Mouse (Mus musculus): ENCODE results near the gene Accsl.

Accsl gene

DNA sequence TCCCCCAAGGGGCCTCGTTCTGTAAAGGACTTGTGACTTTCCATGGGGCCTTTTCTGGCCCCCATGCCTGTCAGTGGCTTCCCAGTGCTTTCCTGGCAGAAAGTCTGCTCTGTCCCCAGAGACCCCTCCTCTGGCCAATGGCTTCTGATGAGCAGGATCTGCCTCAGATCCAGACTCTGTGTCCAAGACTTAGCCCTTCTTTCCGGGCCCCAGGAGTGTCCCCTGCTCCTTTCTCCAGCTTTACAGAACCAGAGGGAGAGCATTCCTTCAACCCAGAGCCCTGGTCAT lies 5.2 kb upstream of the Accsl start:
- DNase-seq = no peak

- DNase-seq = no peak
Observed at GRCm38 (mm10) chr2:93873449-93874226, 4.7 kb upstream of the Accsl start.

DNA sequence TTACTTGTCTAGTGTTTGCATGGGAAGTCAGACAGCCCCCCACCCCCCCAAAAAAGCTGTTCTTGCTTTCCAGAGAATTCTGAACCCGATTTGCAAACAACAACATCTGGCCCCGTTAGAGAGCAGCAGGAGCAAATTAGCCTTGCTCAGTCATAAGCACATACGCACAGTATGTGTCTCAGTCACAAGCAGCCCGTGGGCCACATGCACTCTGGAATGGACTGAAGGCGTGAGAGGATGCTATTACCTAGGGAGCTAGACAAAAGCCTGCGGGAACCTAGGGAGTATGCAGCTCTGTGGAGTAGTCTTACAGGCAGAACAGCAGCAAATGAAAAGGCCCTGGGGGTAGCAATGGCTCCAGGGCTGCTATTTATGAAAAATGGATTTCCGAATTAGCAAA lies 3.3 kb upstream of the Accsl start:
- no peak for DNase-seq

- no peak for DNase-seq
Observed at GRCm38 (mm10) chr2:93871411-93871925, 2.5 kb upstream of the Accsl start.

GRCm38 (mm10) chr2:93870842-93871241 lies 1.9 kb upstream of the Accsl start:
- peak; percentile 65 for DNase-seq

DNA sequence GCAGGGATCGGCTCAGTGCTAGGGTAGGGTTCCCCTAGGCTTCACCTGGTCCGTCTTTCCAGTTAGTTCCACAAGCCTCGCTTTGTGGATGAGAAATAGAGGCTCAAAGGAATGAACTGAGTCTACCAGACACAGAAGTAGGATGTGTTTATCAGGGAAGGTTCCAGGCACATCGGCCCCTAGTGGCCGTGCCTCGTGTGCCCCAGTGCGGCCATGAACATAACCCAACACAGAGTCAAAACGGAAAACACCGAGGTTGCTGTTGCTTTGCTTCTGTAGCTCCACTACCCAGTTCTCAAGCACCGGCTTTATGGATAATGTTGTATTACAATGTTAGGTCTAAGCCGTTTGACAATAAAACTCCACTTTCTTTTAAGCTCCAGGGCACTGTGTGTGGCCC lies 391 bp downstream of the Accsl start:
- DNase-seq = no peak

- no peak for DNase-seq
Observed at GRCm38 (mm10) chr2:93863229-93863628, 5.7 kb downstream of the Accsl start.

- no peak for DNase-seq
Observed at GRCm38 (mm10) chr2:93858845-93859244, 10.1 kb downstream of the Accsl start.

GRCm38 (mm10) chr2:93851303-93851702 lies 17.7 kb downstream of the Accsl start:
- DNase-seq = no peak

DNA sequence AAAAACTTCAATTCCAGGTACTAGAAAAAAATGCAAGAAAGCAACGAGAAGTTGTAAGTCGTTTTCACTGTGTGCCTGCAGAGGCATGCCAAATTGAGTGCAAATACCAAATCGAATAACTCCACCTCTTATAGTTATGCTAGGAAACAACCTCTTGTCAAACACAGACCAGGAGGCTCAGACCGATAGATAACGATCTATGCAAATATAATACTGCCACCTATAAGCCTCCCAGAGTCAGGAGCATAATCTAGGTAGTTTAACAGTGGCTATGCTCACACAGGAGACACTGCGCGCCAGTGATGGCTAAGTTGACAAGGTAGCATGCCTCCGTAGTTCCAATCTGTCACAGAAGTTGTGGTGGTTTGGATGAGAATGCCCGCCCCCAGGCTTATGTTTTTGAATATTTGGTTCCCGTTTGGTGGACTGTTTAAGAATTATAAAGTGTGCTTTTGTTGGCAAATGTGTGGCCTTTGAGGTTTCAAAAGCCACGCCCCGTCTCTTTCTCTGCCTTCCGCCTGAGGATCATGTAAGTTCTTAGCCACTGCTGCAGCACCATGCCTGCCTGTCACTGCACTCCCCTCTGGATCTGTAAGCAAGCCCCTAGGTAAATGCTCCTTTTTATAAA lies 18.5 kb downstream of the Accsl start:
- no peak for DNase-seq

- peak; percentile 86 for DNase-seq
Observed at GRCm38 (mm10) chr2:93849505-93850089, 19.4 kb downstream of the Accsl start, which contains the start of gene Accs. Gene Accs (minus strand): TSS chr2:93849943.

DNA sequence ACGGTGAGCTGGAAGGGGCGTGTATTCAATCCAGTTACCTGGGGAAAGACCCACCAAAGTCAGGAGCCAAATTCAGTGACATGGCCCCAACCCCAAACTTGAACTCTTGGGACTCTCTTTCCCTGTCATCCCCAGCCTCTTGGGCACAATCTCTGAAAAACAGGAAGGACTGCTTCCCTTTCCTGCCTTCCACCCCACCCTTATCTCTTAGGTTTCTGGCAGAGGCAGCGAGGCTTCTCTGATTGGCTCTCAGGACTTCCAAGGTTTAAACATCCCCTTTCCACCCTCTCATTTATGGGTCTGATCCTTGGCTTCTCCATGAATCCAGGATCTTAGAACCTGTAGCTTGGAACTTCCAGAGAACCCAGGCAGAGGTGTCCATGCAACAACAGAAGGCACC lies 27.6 kb downstream of the Accsl start:
- DNase-seq = no peak

GRCm38 (mm10) chr2:93840109-93840508 lies 28.8 kb downstream of the Accsl start:
- DNase-seq = no peak

GRCm38 (mm10) chr2:93838931-93839330 lies 30.0 kb downstream of the Accsl start:
- DNase-seq = no peak

GRCm38 (mm10) chr2:93836232-93836785 lies 32.6 kb downstream of the Accsl start:
- peak; percentile 65 for DNase-seq

DNA sequence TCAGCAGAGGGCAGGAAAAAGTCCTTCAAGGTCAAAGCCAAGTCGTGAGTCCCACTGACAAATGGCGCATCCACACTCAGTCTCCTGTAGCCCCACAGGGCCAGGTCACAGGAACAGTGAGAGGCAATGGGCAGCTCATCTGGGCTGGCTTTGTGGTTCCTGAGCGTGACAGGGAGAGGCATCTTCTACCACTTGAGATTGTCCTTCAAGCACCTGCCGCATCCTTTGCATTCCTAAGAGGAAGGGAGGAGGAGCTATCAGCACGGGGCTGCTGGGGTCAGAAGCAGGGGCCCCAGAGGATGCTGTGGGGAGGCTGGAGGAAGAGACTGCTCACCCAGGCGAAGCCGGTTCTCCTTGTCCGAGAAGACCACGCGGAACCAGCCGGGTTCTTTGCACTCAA lies 33.4 kb downstream of the Accsl start:
- DNase-seq = no peak

DNA sequence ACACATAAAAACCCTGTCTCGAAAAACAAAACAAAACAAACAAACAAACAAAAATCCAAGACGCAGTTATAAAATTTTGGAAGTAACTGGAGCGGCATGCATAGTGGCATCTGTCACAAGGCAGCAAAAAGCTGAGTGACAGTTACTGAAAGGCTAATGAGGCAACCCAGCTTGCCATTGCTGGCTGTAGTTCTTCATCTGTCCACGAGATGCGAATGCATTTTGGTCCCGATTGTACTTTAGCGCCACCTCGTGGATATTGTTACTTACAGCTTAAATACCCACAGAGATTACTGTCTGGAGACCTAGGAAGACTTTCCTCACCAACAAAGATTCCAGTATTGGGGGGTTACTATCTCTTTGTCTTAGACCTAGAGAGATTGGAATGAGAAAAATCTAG lies 45.4 kb downstream of the Accsl start:
- DNase-seq = peak; percentile 60

DNA sequence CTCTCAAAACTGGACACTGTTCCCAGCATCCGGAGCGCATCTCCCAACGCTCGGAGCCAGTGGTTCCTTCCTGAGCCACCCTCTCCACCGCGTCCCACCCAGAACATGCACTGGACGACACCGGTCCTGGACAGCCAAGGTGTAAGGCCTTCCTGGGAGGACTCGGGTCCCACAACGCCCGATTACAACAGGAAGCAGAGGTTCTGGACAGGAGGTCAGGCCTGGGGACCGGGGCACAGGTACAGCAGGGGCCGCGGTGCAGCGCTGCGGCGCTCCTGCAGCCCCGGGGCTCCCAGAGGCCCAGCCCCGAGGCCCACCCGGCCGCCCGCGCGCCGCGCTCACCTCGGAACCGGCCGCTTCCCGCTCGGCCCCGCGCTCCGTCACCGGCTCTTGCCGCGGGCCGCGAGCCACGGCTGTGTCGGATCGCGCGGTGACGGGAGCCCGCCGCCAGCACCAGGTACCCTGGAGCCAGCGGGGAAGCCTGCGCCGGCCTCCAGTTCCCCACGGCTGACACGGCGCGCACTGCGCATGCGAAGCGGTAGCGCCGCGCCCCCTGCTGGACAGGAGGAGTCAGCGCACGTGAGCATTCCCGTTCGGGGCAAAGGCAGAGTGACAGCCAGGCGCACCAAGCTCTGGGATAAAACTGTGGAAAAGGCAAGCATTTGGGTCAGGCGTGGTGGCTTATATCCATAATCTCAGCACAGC lies 46.8 kb downstream of the Accsl start, which contains the start of gene Ext2:
TSS of gene Ext2 (minus strand) at position 524 of the 705 bp plus-strand sequence.
- peak; percentile 94 for DNase-seq

DNA sequence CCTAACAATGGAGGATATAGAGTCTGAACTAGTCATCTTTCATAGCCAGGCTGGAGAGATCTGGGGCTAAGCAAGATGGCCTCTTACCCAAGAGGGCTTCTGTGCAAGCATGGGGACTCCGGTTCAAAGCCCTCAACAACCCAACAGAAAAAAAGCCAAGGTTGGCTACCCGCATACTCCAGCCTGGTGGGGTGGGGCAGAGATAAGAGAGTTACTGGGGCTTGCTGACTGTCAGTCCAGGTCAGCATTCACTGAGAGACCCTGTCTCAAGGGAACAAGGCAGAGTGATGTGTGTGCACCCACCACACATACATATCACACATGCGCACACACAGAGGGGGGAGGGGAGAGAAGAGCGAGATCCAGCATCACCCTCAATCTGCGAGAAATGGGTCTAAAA lies 51.2 kb downstream of the Accsl start:
- no peak for DNase-seq

- no peak for DNase-seq
Observed at GRCm38 (mm10) chr2:93813343-93813742, 55.6 kb downstream of the Accsl start.

GRCm38 (mm10) chr2:93811812-93812211 lies 57.1 kb downstream of the Accsl start:
- peak; percentile 67 for DNase-seq

- DNase-seq = peak; percentile 60
Observed at GRCm38 (mm10) chr2:93809931-93810330, 59.0 kb downstream of the Accsl start.

DNA sequence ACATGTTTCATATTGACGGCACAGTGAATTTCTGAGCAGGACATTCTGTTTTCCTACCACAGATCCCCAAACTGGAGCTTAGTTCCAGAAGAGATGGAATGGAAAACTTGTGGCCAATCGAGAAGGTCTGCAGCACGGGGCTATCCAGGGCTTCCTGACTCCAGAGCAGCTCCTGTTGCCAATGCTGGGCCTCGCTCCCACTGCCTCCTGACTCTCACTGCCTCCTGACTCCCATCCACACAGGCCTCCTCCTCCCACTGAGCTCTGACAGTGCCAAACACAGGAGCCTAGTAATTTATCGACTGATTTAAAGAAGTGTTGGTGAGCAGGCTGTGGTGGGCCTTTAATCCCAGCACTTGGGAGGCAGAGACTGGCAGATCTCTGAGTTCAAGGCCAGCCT lies 60.9 kb downstream of the Accsl start:
- no peak for DNase-seq

All from kidney, adult 18-20 months (tissue).